Mouse (Mus musculus): ENCODE results near the gene Txndc8. TPM values are rescaled to one million over a fixed set of nuclear protein-coding genes. Genes with fewer than 3 reads are reported as not detected.
A peak's percentile ranks its signal among the peaks of the same experiment; 100 is the strongest.

Gene Txndc8
- polyA plus RNA-seq, 1 experiment from 2014 or later, result not detected

DNA sequence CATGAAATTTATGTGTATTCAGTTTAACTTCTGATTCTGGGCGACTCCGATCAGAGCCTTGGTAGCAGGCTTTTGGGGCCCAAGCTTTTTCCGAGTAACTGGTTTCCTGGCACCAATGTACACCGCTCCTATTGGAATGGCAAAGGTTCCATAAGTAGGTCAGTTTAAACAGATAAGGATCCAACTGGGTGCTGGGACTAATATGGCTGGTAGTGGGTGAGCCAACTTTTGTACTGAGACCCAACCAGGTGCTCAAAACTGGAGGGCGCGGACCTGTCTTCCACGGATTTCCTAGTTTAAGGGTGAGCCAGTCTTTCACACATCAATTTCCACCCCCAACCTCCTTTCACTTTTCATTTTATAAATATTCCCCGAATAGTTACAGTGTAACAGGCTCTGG, 53.9 kb downstream of the Txndc8 start:
- Histone ChIP-seq H3K4me3 (peak overlapping the region; percentile 75), H3K4me2 (replicated peaks) (peak overlapping the region; percentile 72), H3K27ac (no peak overlapping the region), H3K9me3 (no peaks in the 10 kb centered on the region), H3K4me1 (peaks cover 19% of the 10 kb centered on the region), H3K27me3 (replicated peaks) (no peaks in the 10 kb centered on the region), H3K9ac (peak overlapping the region; percentile 78), H3K36me3 (peaks cover 25% of the 10 kb centered on the region)
- WGBS, result 77% methylated on average over 8 of the region's 8 CpGs
- no peak for ATAC-seq (ENCODE audit: low FRiP score, low read depth)

DNA sequence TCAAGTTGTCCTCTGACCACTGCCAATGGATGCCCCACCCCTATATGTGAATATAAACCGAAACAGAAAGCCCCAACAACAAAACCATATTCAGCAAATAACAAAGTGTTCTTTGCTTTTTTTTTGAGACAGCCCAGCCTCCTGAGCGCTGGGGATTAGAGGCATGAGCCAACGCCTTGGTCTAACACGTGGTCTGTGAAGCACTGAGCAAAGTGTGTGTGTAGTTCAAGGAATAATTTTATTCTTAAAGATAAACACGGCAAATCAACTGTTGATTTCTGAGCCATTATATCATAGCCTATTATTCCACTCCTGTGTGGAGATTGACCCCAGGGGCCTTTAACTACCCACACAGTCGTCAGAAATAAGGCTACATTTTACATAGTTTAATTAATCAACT, 54.3 kb downstream of the Txndc8 start:
- no peaks in the 10 kb centered on the region for H3K9me3 ChIP-seq
- H3K27ac ChIP-seq, result no peak overlapping the region
- H3K9ac ChIP-seq, result no peak overlapping the region
- H3K36me3 ChIP-seq, result peaks cover 29% of the 10 kb centered on the region
- no peak for ATAC-seq (ENCODE audit: low FRiP score, low read depth)
- 85% methylated on average over 6 of the region's 6 CpGs for WGBS
- H3K4me3 ChIP-seq, result no peak overlapping the region
- H3K4me2 ChIP-seq (replicated peaks), result peak overlapping the region; percentile 72
- no peaks in the 10 kb centered on the region for H3K27me3 ChIP-seq (replicated peaks)
- H3K4me1 ChIP-seq, result peaks cover 19% of the 10 kb centered on the region

DNA sequence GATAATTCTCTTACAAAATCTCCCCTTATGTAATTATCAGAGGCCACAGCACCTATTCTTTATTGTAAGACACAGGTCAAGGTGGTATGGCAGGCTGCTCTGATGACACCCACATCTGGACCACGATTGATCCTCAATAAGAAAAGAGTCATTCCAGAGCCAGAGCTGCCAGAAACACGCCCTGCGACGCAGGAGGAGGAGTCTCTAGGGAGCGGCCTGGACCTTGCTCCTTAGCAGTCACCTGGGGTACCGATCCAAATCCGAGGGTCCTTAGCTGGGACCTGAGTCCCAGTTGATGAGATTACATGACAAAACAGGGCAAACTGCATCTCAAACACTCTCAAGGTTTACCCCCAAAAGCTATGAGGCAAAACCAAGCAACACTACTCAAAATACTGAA, 55.1 kb downstream of the Txndc8 start:
- H3K4me1 ChIP-seq, result peaks cover 19% of the 10 kb centered on the region
- no peak for ATAC-seq (ENCODE audit: low FRiP score, low read depth)
- no peak overlapping the region for H3K9ac ChIP-seq
- 92% methylated on average over 7 of the region's 7 CpGs for WGBS
- H3K27ac ChIP-seq, result no peak overlapping the region
- peaks cover 37% of the 10 kb centered on the region for H3K36me3 ChIP-seq
- H3K4me2 ChIP-seq (replicated peaks), result no peak overlapping the region
- no peak overlapping the region for H3K4me3 ChIP-seq
- H3K9me3 ChIP-seq, result no peaks in the 10 kb centered on the region
- no peaks in the 10 kb centered on the region for H3K27me3 ChIP-seq (replicated peaks)

- Histone ChIP-seq H3K4me1 (peaks cover 19% of the 10 kb centered on the region), H3K9me3 (no peaks in the 10 kb centered on the region), H3K4me3 (no peak overlapping the region), H3K27me3 (replicated peaks) (no peaks in the 10 kb centered on the region), H3K36me3 (peaks cover 46% of the 10 kb centered on the region), H3K27ac (no peak overlapping the region), H3K4me2 (replicated peaks) (no peak overlapping the region), H3K9ac (no peak overlapping the region)
- no peak for ATAC-seq (ENCODE audit: low FRiP score, low read depth)
- 78% methylated on average over 1 of the region's 1 CpGs for WGBS
Measured at GRCm38 (mm10) chr4:57952891-57953290, 56.0 kb downstream of the Txndc8 start.

DNA sequence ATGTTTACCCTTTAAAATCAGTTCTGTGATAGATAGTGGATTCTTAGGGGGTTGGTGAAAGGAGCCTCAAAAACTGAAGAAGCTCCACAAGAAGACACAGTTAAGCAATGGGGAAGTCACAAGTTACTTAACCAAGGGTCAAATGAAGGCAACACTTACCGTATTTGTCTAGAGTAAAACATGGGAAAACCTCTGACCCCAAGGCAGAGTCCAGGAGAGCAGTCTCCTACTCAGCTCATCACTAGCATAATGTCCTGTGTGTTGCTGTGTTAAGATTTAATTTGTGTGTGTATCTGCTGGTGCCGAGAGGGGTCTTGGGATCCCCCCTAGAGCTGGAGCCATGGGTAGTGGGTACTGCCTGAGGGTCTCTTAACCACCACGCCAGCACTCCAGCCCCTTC, 56.5 kb downstream of the Txndc8 start:
- no peak overlapping the region for H3K9ac ChIP-seq
- WGBS, result 92% methylated on average over 3 of the region's 3 CpGs
- H3K36me3 ChIP-seq, result peaks cover 51% of the 10 kb centered on the region
- H3K9me3 ChIP-seq, result no peaks in the 10 kb centered on the region
- H3K27me3 ChIP-seq (replicated peaks), result no peaks in the 10 kb centered on the region
- H3K4me2 ChIP-seq (replicated peaks), result no peak overlapping the region
- H3K27ac ChIP-seq, result no peak overlapping the region
- peaks cover 19% of the 10 kb centered on the region for H3K4me1 ChIP-seq
- H3K4me3 ChIP-seq, result no peak overlapping the region
- ATAC-seq (ENCODE audit: low FRiP score, low read depth), result no peak

GRCm38 (mm10) chr4:57949866-57950265, 59.1 kb downstream of the Txndc8 start:
- Histone ChIP-seq H3K36me3 (peaks cover 70% of the 10 kb centered on the region), H3K9ac (no peak overlapping the region), H3K27me3 (replicated peaks) (no peaks in the 10 kb centered on the region), H3K27ac (no peak overlapping the region), H3K4me2 (replicated peaks) (no peak overlapping the region), H3K9me3 (no peaks in the 10 kb centered on the region), H3K4me1 (peaks cover 8% of the 10 kb centered on the region), H3K4me3 (no peak overlapping the region)
- 95% methylated on average over 6 of the region's 6 CpGs for WGBS
- ATAC-seq (ENCODE audit: low FRiP score, low read depth), result no peak

GRCm38 (mm10) chr4:57947476-57947875, 61.4 kb downstream of the Txndc8 start:
- Histone ChIP-seq H3K9ac (no peak overlapping the region), H3K4me1 (no peaks in the 10 kb centered on the region), H3K4me3 (no peak overlapping the region), H3K36me3 (peaks cover 89% of the 10 kb centered on the region), H3K27me3 (replicated peaks) (no peaks in the 10 kb centered on the region), H3K27ac (no peak overlapping the region), H3K4me2 (replicated peaks) (no peak overlapping the region), H3K9me3 (no peaks in the 10 kb centered on the region)
- 95% methylated on average over 4 of the region's 4 CpGs for WGBS
- ATAC-seq (ENCODE audit: low FRiP score, low read depth), result no peak

- WGBS, result 85% methylated on average over 10 of the region's 10 CpGs
- Histone ChIP-seq H3K27ac (no peak overlapping the region), H3K4me1 (no peaks in the 10 kb centered on the region), H3K4me2 (replicated peaks) (no peak overlapping the region), H3K36me3 (peaks cover 89% of the 10 kb centered on the region), H3K9me3 (no peaks in the 10 kb centered on the region), H3K9ac (no peak overlapping the region), H3K27me3 (replicated peaks) (no peaks in the 10 kb centered on the region), H3K4me3 (no peak overlapping the region)
- no peak for ATAC-seq (ENCODE audit: low FRiP score, low read depth)
Measured at GRCm38 (mm10) chr4:57947036-57947435, 61.9 kb downstream of the Txndc8 start.

DNA sequence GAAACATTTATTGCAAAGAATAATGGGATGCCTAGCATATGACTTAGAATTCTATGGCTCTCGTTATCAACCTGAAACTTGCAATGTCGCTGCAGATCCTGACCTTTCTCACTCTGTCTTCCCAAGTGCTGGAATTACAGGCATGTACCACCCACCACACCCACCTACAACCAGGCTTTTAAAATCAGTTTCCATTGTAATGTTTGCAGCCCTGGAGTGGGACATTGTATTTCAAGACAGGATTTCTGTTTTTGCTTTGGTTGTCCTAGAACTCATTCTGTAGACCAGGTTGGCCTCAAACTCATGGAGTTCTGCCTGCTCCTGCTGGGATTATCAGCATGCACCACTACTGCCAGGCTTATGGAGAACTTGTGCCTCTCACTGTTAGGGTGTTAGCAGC, 66.0 kb downstream of the Txndc8 start:
- ATAC-seq (ENCODE audit: low FRiP score, low read depth), result no peak
- peaks cover 49% of the 10 kb centered on the region for H3K36me3 ChIP-seq
- WGBS, result 92% methylated on average over 2 of the region's 2 CpGs

GRCm38 (mm10) chr4:57940631-57941030, 68.3 kb downstream of the Txndc8 start:
- WGBS, result 94% methylated on average over 4 of the region's 4 CpGs
- Histone ChIP-seq H3K4me2 (replicated peaks) (no peak overlapping the region), H3K27ac (no peak overlapping the region), H3K4me3 (no peak overlapping the region), H3K9ac (no peak overlapping the region), H3K27me3 (replicated peaks) (no peaks in the 10 kb centered on the region), H3K4me1 (no peaks in the 10 kb centered on the region), H3K9me3 (no peaks in the 10 kb centered on the region), H3K36me3 (peaks cover 32% of the 10 kb centered on the region)
- ATAC-seq (ENCODE audit: low FRiP score, low read depth), result no peak

More for the DNA sequence above, 66.0 kb downstream of the Txndc8 start:
- Histone ChIP-seq H3K9ac (no peak overlapping the region), H3K4me2 (replicated peaks) (no peak overlapping the region), H3K4me1 (no peaks in the 10 kb centered on the region), H3K4me3 (no peak overlapping the region), H3K27me3 (replicated peaks) (no peaks in the 10 kb centered on the region), H3K27ac (no peak overlapping the region), H3K9me3 (no peaks in the 10 kb centered on the region)

DNA sequence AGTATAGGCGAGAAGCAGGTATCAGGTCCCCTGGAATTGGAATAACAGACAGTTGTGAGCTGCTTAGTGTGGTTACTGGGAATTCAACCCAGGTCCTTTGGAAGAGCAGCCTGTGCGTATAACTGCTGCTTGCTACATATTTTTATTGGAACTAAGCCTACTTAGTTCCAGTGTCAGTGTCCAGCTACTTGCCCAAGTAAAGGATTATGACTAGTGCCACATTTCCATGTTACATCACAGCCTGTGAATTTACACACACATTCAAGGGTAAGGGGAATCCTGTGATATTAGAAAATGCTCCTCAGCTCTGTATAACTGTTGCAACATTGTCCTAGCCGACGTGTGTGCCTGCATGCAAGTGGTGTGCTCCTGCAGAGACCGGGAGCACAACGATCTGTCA, 71.6 kb downstream of the Txndc8 start:
- Histone ChIP-seq H3K36me3 (peaks cover 3% of the 10 kb centered on the region; the same call in 1 of the 2 replicates), H3K4me2 (replicated peaks) (no peak overlapping the region), H3K9me3 (peaks cover 4% of the 10 kb centered on the region; the same call in 1 of the 2 replicates), H3K4me3 (no peak overlapping the region), H3K9ac (no peak overlapping the region), H3K27ac (no peak overlapping the region), H3K27me3 (replicated peaks) (no peaks in the 10 kb centered on the region), H3K4me1 (no peaks in the 10 kb centered on the region)
- 88% methylated on average over 6 of the region's 6 CpGs for WGBS
- no peak for ATAC-seq (ENCODE audit: low FRiP score, low read depth)

DNA sequence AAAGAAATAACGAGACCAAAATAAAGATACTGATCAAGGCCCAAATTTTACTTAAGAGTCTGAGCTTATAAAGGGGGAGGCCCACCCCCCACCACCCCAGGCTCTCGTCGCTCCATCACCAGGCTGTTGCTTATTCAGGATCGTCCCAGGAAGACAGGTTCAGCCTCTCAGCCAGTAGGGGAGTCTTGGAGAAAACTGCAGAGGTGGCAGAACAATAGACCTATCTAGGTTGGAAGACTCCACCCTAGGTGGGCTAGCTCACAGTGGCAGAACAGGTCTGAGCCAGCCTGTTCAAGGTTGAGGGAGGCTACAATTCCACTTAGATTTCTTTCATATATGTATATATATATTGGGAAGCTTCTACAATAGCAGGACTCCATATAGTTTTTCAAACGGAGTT, 74.7 kb downstream of the Txndc8 start:
- H3K4me1 ChIP-seq, result no peaks in the 10 kb centered on the region
- H3K4me3 ChIP-seq, result no peak overlapping the region
- no peak overlapping the region for H3K4me2 ChIP-seq (replicated peaks)
- H3K27me3 ChIP-seq (replicated peaks), result no peaks in the 10 kb centered on the region
- H3K9ac ChIP-seq, result no peak overlapping the region
- no peak overlapping the region for H3K27ac ChIP-seq
- ATAC-seq (ENCODE audit: low FRiP score, low read depth), result no peak
- 77% methylated on average over 5 of the region's 5 CpGs for WGBS
- no peaks in the 10 kb centered on the region for H3K36me3 ChIP-seq
- peaks cover 7% of the 10 kb centered on the region; the same call in 1 of the 2 replicates for H3K9me3 ChIP-seq

Data from neural tube, embryonic 12.5 days (tissue).